Mouse (Mus musculus): ENCODE measurements around the gene Grm4. TPM values are rescaled to one million over a fixed set of nuclear protein-coding genes. Genes with fewer than 3 reads are reported as not detected.

Grm4 gene
- polyA plus RNA-seq, 1 experiment = not detected

GRCm38 (mm10) chr17:27510258-27511124 is 10.7 kb downstream of the Grm4 start:
- peaks cover 75% of the 10 kb centered on the region for H3K4me1 ChIP-seq (ENCODE audit: control insufficient read depth, insufficient read depth, low read length)
- peak overlapping the region; percentile 68 for H3K4me3 ChIP-seq (ENCODE audit: insufficient read depth, low read depth, low read length)
- TF ChIP-seq POLR2A (IDR thresholded peaks at IDR 0.05; ENCODE audit: insufficient read depth, low read depth, low read length) (no peak), CTCF (IDR thresholded peaks at IDR 0.05; ENCODE audit: insufficient read depth, low read depth, low read length) (no peak)
- peak overlapping the region; percentile 91 for H3K27ac ChIP-seq (ENCODE audit: insufficient read depth, low read depth, low read length)
- WGBS = 31% methylated on average over 9 of the region's 9 CpGs

GRCm38 (mm10) chr17:27509056-27509455 is 12.1 kb downstream of the Grm4 start:
- H3K27ac ChIP-seq (ENCODE audit: insufficient read depth, low read depth, low read length) = no peak overlapping the region
- H3K4me3 ChIP-seq (ENCODE audit: insufficient read depth, low read depth, low read length) = no peak overlapping the region
- 74% methylated on average over 5 of the region's 5 CpGs for WGBS
- peaks cover 75% of the 10 kb centered on the region for H3K4me1 ChIP-seq (ENCODE audit: control insufficient read depth, insufficient read depth, low read length)
- TF ChIP-seq POLR2A (IDR thresholded peaks at IDR 0.05; ENCODE audit: insufficient read depth, low read depth, low read length) = no peak
- no peak for TF ChIP-seq CTCF (IDR thresholded peaks at IDR 0.05; ENCODE audit: insufficient read depth, low read depth, low read length)

GRCm38 (mm10) chr17:27508513-27508912 is 12.7 kb downstream of the Grm4 start:
- 90% methylated on average over 5 of the region's 5 CpGs for WGBS
- Histone ChIP-seq H3K4me3 (ENCODE audit: insufficient read depth, low read depth, low read length) (0 out of 2 replicates have a peak overlapping the region, but pooled peaks have one; percentile 0), H3K4me1 (ENCODE audit: control insufficient read depth, insufficient read depth, low read length) (peaks cover 75% of the 10 kb centered on the region), H3K27ac (ENCODE audit: insufficient read depth, low read depth, low read length) (peak overlapping the region; percentile 17; the same call in 1 of the 2 replicates)
- TF ChIP-seq POLR2A (IDR thresholded peaks at IDR 0.05; ENCODE audit: insufficient read depth, low read depth, low read length) (no peak), CTCF (IDR thresholded peaks at IDR 0.05; ENCODE audit: insufficient read depth, low read depth, low read length) (no peak)

- 0 out of 2 replicates have a peak overlapping the region, but pooled peaks have one; percentile 0 for H3K4me3 ChIP-seq (ENCODE audit: insufficient read depth, low read depth, low read length)
- no peak for TF ChIP-seq CTCF (IDR thresholded peaks at IDR 0.05; ENCODE audit: insufficient read depth, low read depth, low read length)
- no peak for TF ChIP-seq POLR2A (IDR thresholded peaks at IDR 0.05; ENCODE audit: insufficient read depth, low read depth, low read length)
- 76% methylated on average over 12 of the region's 12 CpGs for WGBS
- H3K27ac ChIP-seq (ENCODE audit: insufficient read depth, low read depth, low read length) = peak overlapping the region; percentile 17
- peaks cover 79% of the 10 kb centered on the region for H3K4me1 ChIP-seq (ENCODE audit: control insufficient read depth, insufficient read depth, low read length)
Observed at GRCm38 (mm10) chr17:27508002-27508401, 13.2 kb downstream of the Grm4 start.

GRCm38 (mm10) chr17:27507591-27507945 is 13.6 kb downstream of the Grm4 start:
- TF ChIP-seq POLR2A (IDR thresholded peaks at IDR 0.05; ENCODE audit: insufficient read depth, low read depth, low read length) (no peak), CTCF (IDR thresholded peaks at IDR 0.05; ENCODE audit: insufficient read depth, low read depth, low read length) (no peak)
- 66% methylated on average over 7 of the region's 7 CpGs for WGBS
- no peak overlapping the region for H3K4me3 ChIP-seq (ENCODE audit: insufficient read depth, low read depth, low read length)
- peak overlapping the region; percentile 4; the same call in 1 of the 2 replicates for H3K27ac ChIP-seq (ENCODE audit: insufficient read depth, low read depth, low read length)
- peaks cover 83% of the 10 kb centered on the region for H3K4me1 ChIP-seq (ENCODE audit: control insufficient read depth, insufficient read depth, low read length)

- no peak overlapping the region for H3K4me3 ChIP-seq (ENCODE audit: insufficient read depth, low read depth, low read length)
- TF ChIP-seq POLR2A (IDR thresholded peaks at IDR 0.05; ENCODE audit: insufficient read depth, low read depth, low read length) (no peak), CTCF (IDR thresholded peaks at IDR 0.05; ENCODE audit: insufficient read depth, low read depth, low read length) (no peak)
- 76% methylated on average over 7 of the region's 7 CpGs for WGBS
- H3K27ac ChIP-seq (ENCODE audit: insufficient read depth, low read depth, low read length) = 0 out of 2 replicates have a peak overlapping the region, but pooled peaks have one; percentile 7
- peaks cover 89% of the 10 kb centered on the region for H3K4me1 ChIP-seq (ENCODE audit: control insufficient read depth, insufficient read depth, low read length)
Observed at GRCm38 (mm10) chr17:27506871-27507590, 14.2 kb downstream of the Grm4 start.

GRCm38 (mm10) chr17:27506362-27506761 is 14.8 kb downstream of the Grm4 start:
- WGBS = 58% methylated on average over 11 of the region's 11 CpGs
- no peak for TF ChIP-seq CTCF (IDR thresholded peaks at IDR 0.05; ENCODE audit: insufficient read depth, low read depth, low read length)
- TF ChIP-seq POLR2A (IDR thresholded peaks at IDR 0.05; ENCODE audit: insufficient read depth, low read depth, low read length) = 0 out of 2 replicates have a peak, but pooled peaks have one; percentile 25
- Histone ChIP-seq H3K27ac (ENCODE audit: insufficient read depth, low read depth, low read length) (no peak overlapping the region), H3K4me1 (ENCODE audit: control insufficient read depth, insufficient read depth, low read length) (peaks cover 94% of the 10 kb centered on the region), H3K4me3 (ENCODE audit: insufficient read depth, low read depth, low read length) (no peak overlapping the region)

GRCm38 (mm10) chr17:27505221-27505881 is 15.9 kb downstream of the Grm4 start:
- 61% methylated on average over 10 of the region's 10 CpGs for WGBS
- H3K4me3 ChIP-seq (ENCODE audit: insufficient read depth, low read depth, low read length) = no peak overlapping the region
- peak overlapping the region; percentile 23; the same call in 1 of the 2 replicates for H3K27ac ChIP-seq (ENCODE audit: insufficient read depth, low read depth, low read length)
- TF ChIP-seq CTCF (IDR thresholded peaks at IDR 0.05; ENCODE audit: insufficient read depth, low read depth, low read length) (no peak), POLR2A (IDR thresholded peaks at IDR 0.05; ENCODE audit: insufficient read depth, low read depth, low read length) (no peak)
- peaks cover 94% of the 10 kb centered on the region for H3K4me1 ChIP-seq (ENCODE audit: control insufficient read depth, insufficient read depth, low read length)

All from olfactory bulb, adult 2 months (tissue).